Mouse (Mus musculus) embryonic facial prominence, embryonic 11.5 days (tissue): ENCODE data around the gene Cep68. TPM values are rescaled to one million over a fixed set of nuclear protein-coding genes. Genes with fewer than 3 reads are reported as not detected.

Experiments
- ATAC-seq: fragments of 200-750 bp; cut with Nextera tagmentation; replicated peaks from 2 replicates; pipeline ENCODE4 v1.8.0; 2017; ENCODE audit warnings: low read depth; ENCODE audit not compliant: insufficient number of reproducible peaks, low FRiP score, low TSS enrichment
- DNase-seq: peaks from one replicate; pipeline ENCODE4 v3.0.0-alpha.2; 2015; ENCODE audit warnings: low spot score
- H3K27ac ChIP-seq: fragments of 300-500 bp; sonication (generic); replicated peaks from 2 replicates; pipeline ENCODE4 v1.5.1; 2014; ENCODE audit warnings: mild to moderate bottlenecking, low read depth, low read length, control low read depth
- H3K27me3 ChIP-seq: fragments of 300-500 bp; sonication (generic); 2 replicates; pipeline ENCODE4 v1.6.1; 2014; ENCODE audit warnings: mild to moderate bottlenecking, low read length, moderate library complexity, mixed read lengths; ENCODE audit not compliant: control insufficient read depth, insufficient read depth
- H3K36me3 ChIP-seq: fragments of 300-500 bp; sonication (generic); replicated peaks from 2 replicates; pipeline ENCODE4 v1.6.1; 2014; ENCODE audit warnings: low read depth, mild to moderate bottlenecking, low read length, moderate library complexity, mixed read lengths; ENCODE audit not compliant: control insufficient read depth, insufficient read depth
- H3K4me1 ChIP-seq: fragments of 300-500 bp; sonication (generic); 2 replicates; pipeline ENCODE4 v1.6.1; 2014; ENCODE audit warnings: low read length, mixed read lengths; ENCODE audit not compliant: control insufficient read depth, insufficient read depth
- H3K4me2 ChIP-seq: fragments of 300-500 bp; sonication (generic); 2 replicates; pipeline ENCODE4 v1.6.1; 2014; ENCODE audit warnings: low read depth, mild to moderate bottlenecking, control low read depth, low read length, moderate library complexity
- H3K4me3 ChIP-seq: fragments of 300-500 bp; sonication (generic); 2 replicates; pipeline ENCODE4 v1.5.1; 2014; ENCODE audit warnings: low read depth, low read length, control low read depth
- H3K9ac ChIP-seq: fragments of 300-500 bp; sonication (generic); replicated peaks from 2 replicates; pipeline ENCODE4 v1.6.1; 2014; ENCODE audit warnings: mild to moderate bottlenecking, control low read depth, low read length
- H3K9me3 ChIP-seq: fragments of 300-500 bp; sonication (generic); replicated peaks from 2 replicates; pipeline ENCODE4 v1.6.1; 2016; ENCODE audit warnings: mild to moderate bottlenecking, low read length, inconsistent platforms, mixed read lengths; ENCODE audit not compliant: control insufficient read depth
- WGBS: fragments of 180-500 bp; shearing (Covaris S2); extraction: QIAGEN DNeasy Blood & Tissue Kit; methylation state at CpG from one replicate; pipeline ENCODE4 v1.1.7; 2014; 5-methylcytosine and 5-hydroxymethylcytosine counted together
- polyA plus RNA-seq: library from polyadenylated mRNA; unstranded; fragments of >200 nt; fragmentation: Nextera tagmentation; extraction: Ambion mirVana; gene quantifications from 2 replicates; pipeline ENCODE4 v1.2.1, GENCODE M21; 2014

Gene Cep68
- polyA plus RNA-seq, result 34.7 and 38.5 TPM in 2 replicates

GRCm38 (mm10) chr11:20249296-20250110 is at the start of gene Cep68:
Cep68 (minus strand) TSS chr11:20249429.
- Histone ChIP-seq H3K9ac (peak within 1 kb of the TSS; percentile 97), H3K4me2 (peak within 1 kb of the TSS; percentile 69), H3K4me1 (0 out of 2 replicates have a peak, but pooled peaks cover 2% of the 10 kb centered on the region), H3K4me3 (peak within 1 kb of the TSS; percentile 92), H3K27ac (peak within 1 kb of the TSS; percentile 88), H3K9me3 (no peaks in the 10 kb centered on the region), H3K36me3 (no peaks in the 10 kb centered on the region), H3K27me3 (no peaks in the 10 kb centered on the region)
- WGBS, result under 1% methylated on average over 51 of the region's 59 CpGs
- ATAC-seq (peak; percentile 97), DNase-seq (peak; percentile 96)

DNA sequence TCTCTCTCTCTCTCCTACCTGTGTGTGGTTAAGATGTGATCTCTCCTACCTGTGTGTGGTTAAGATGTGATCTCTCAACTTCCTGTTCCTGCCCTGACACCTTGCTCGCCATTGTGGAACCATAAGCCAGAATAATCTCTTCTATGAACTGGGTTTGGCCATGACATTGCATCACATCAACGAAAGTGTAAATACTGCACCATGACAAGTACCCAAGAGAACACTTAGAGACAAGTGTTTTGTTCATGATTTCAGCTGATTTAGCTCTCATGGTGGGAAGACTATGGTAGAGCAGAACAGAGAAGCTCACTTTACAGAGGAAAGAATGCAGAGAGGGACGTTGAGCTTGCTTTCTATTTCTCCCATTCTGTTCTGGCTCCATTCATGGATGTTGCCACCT is 35.2 kb upstream of the Cep68 start:
- Histone ChIP-seq H3K9ac (no peak overlapping the region), H3K9me3 (no peaks in the 10 kb centered on the region), H3K36me3 (no peaks in the 10 kb centered on the region), H3K27me3 (no peaks in the 10 kb centered on the region), H3K4me2 (no peak overlapping the region), H3K27ac (no peak overlapping the region), H3K4me3 (no peak overlapping the region), H3K4me1 (no peaks in the 10 kb centered on the region)
- ATAC-seq (no peak), DNase-seq (no peak)
- 77% methylated on average over 3 of the region's 3 CpGs for WGBS

DNA sequence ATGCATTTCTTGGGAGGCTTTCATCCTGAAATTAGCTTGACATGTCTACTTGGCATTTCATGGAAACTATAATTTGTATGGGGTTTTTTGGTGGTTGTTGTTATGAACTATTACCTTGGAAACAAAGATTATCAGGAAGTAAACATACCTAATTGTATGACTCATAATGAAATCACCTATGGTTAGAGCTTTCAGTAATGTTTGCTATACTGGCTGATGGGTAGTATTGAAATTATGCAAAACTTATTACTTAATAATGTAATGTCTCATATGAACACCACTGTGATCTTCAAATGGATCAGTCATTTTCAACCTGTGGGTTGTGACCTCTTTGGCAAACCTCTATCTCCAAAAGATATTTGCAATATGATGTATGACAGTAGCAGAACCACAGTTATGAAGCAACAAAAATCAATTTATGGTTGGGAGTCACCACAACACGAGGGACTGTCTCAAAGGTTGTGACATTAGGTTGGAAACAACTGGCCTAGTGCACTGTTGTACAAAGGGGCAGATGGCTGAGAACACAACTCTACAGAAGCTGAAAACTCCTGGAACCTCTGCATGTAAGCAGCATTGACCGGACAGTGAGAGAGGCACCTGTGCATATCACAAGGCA is 33.5 kb upstream of the Cep68 start:
- ATAC-seq (no peak), DNase-seq (no peak)
- Histone ChIP-seq H3K36me3 (no peaks in the 10 kb centered on the region), H3K27ac (no peak overlapping the region), H3K27me3 (no peaks in the 10 kb centered on the region), H3K4me1 (no peaks in the 10 kb centered on the region), H3K9me3 (no peaks in the 10 kb centered on the region), H3K9ac (no peak overlapping the region), H3K4me2 (no peak overlapping the region), H3K4me3 (no peak overlapping the region)
- 77% methylated on average over 2 of the region's 2 CpGs for WGBS

DNA sequence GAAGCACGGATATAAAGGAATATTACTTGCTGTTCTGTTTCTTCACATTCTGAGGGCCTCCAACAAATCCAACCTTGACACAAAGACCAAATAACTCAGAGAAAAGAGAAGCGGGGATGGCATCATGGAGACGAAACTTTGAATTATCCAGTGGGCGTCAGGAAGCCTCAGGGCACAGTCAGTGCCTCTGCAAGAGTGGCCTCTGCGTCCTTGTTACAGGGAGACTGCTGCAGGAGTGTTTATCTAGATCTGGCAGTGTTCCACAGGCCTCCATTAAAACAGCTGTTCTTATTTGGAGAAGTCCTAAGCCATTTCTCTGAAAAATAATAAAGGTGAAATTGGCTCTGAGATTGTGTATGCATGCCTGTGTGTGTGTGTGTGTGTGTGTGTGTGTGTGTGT is 31.8 kb upstream of the Cep68 start:
- H3K36me3 ChIP-seq, result no peaks in the 10 kb centered on the region
- no peak overlapping the region for H3K9ac ChIP-seq
- H3K27ac ChIP-seq, result no peak overlapping the region
- H3K4me3 ChIP-seq, result no peak overlapping the region
- H3K4me2 ChIP-seq, result no peak overlapping the region
- no peaks in the 10 kb centered on the region for H3K9me3 ChIP-seq
- DNase-seq, result no peak
- H3K27me3 ChIP-seq, result no peaks in the 10 kb centered on the region
- 70% methylated on average over 5 of the region's 5 CpGs for WGBS
- no peak for ATAC-seq
- no peaks in the 10 kb centered on the region for H3K4me1 ChIP-seq

DNA sequence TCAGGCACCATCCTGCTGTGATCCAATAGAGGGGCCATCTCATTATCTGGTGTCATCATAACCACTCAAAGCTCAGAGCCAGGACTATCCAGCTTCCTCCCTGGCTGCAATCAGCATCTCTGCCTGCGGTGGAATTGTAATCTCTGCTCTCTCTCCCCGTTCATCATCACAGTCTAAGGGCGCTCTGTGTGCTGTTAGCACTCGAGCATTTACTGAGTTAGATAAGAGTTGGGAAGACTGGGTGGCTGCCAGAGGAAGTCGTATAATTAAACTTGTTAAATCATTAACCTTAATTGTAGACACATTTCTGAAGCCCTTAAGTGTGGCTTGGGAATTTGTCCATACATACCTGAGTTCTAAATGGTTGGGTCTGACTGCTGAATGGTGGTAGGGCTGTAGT is 29.5 kb upstream of the Cep68 start:
- H3K9me3 ChIP-seq, result no peaks in the 10 kb centered on the region
- H3K27ac ChIP-seq, result no peak overlapping the region
- DNase-seq (no peak), ATAC-seq (no peak)
- no peaks in the 10 kb centered on the region for H3K36me3 ChIP-seq
- no peaks in the 10 kb centered on the region for H3K4me1 ChIP-seq
- WGBS, result 64% methylated on average over 5 of the region's 5 CpGs
- no peak overlapping the region for H3K9ac ChIP-seq
- H3K4me3 ChIP-seq, result no peak overlapping the region
- H3K4me2 ChIP-seq, result no peak overlapping the region
- no peaks in the 10 kb centered on the region for H3K27me3 ChIP-seq

DNA sequence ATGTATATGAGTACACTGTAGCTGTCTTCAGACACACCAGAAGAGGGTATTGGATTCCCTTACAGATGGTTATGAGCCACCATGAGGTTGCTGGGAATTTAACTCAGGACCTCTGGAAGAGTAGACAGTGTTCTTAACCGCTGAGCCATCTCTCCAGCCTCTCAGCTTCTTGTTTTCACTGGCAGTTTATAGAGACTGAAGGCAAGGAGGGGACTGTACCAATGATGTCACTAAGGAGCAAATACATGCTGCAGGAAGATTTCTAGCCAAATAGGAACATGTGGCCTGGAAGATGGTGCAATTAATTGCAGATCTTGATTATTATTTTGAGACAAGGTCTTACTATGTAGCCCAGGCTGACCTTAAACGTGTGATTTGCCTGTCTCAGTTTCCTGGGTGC is 27.9 kb upstream of the Cep68 start:
- Histone ChIP-seq H3K27ac (no peak overlapping the region), H3K4me3 (no peak overlapping the region), H3K9me3 (no peaks in the 10 kb centered on the region), H3K4me2 (no peak overlapping the region), H3K27me3 (no peaks in the 10 kb centered on the region), H3K9ac (no peak overlapping the region), H3K4me1 (no peaks in the 10 kb centered on the region), H3K36me3 (no peaks in the 10 kb centered on the region)
- WGBS, result 65% methylated on average over 2 of the region's 2 CpGs
- ATAC-seq (no peak), DNase-seq (no peak)

- Histone ChIP-seq H3K9ac (no peak overlapping the region), H3K4me1 (no peaks in the 10 kb centered on the region), H3K27ac (no peak overlapping the region), H3K4me3 (no peak overlapping the region), H3K27me3 (no peaks in the 10 kb centered on the region), H3K9me3 (no peaks in the 10 kb centered on the region), H3K4me2 (no peak overlapping the region), H3K36me3 (no peaks in the 10 kb centered on the region)
- no peak for DNase-seq
- 68% methylated on average over 2 of the region's 2 CpGs for WGBS
- no peak for ATAC-seq
Measured at GRCm38 (mm10) chr11:20275974-20276373, 26.7 kb upstream of the Cep68 start.

DNA sequence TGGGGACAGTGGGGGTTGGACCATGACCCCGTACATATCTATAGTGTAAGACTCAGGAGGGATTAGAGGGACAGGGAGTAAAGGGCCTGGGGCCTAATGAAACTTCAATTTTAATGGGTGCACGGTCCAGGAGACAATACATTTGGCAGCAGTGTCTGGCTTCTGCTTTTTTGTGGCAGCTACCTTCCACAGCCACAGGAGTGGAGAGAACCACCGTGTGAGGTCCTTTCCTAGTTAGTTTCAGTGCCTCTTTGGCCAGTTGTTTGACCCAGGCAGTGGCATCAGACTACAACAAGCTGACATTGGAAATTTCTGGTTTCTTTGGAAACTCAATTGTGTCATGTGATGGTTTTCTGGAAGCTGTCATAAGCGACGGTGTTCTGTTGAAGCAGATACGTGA is 20.7 kb upstream of the Cep68 start:
- Histone ChIP-seq H3K9ac (no peak overlapping the region), H3K9me3 (no peaks in the 10 kb centered on the region), H3K36me3 (no peaks in the 10 kb centered on the region), H3K4me1 (no peaks in the 10 kb centered on the region), H3K27ac (no peak overlapping the region), H3K4me2 (no peak overlapping the region), H3K4me3 (no peak overlapping the region), H3K27me3 (no peaks in the 10 kb centered on the region)
- ATAC-seq, result no peak
- DNase-seq, result no peak
- WGBS, result 85% methylated on average over 6 of the region's 6 CpGs
